Mouse (Mus musculus): ENCODE results near the gene Obox8. TPM values are rescaled to one million over a fixed set of nuclear protein-coding genes. Genes with fewer than 3 reads are reported as not detected.

Gene Obox8
- polyA plus RNA-seq (2012; ENCODE audit: low replicate concordance): not detected in 2 replicates

GRCm38 (mm10) chr7:14333457-14333856 is at the start of gene Obox8:
TSS of gene Obox8 (minus strand) at chr7:14333557.

Other genes with a start within 250 kb of the Obox8 start
- not detected in 2 replicates for gene Sult2a3, start 210.5 kb downstream of the Obox8 start, polyA plus RNA-seq (2012; ENCODE audit: low replicate concordance)
- gene Sult2a6, start 78.7 kb downstream of the Obox8 start, polyA plus RNA-seq (2012; ENCODE audit: low replicate concordance): not detected in 2 replicates
- gene Sult2a8, start 113.2 kb upstream of the Obox8 start, polyA plus RNA-seq (2012; ENCODE audit: low replicate concordance): not detected in 2 replicates
- gene Sult2a7, start 160.7 kb upstream of the Obox8 start, polyA plus RNA-seq (2012; ENCODE audit: low replicate concordance): not detected in 2 replicates
- not detected in 2 replicates for gene Vmn1r90, start 229.9 kb upstream of the Obox8 start, polyA plus RNA-seq (2012; ENCODE audit: low replicate concordance)